Mouse (Mus musculus): Measurements from ENCODE around the gene Cpn1. TPM values are rescaled to one million over a fixed set of nuclear protein-coding genes. Genes with fewer than 3 reads are reported as not detected.

Cpn1 gene
- polyA plus RNA-seq, 1 experiment from 2014 or later, result 12.9 TPM

GRCm38 (mm10) chr19:43927057-43927456 lies 59.3 kb downstream of the Cpn1 start:
- peaks cover 11% of the 10 kb centered on the region; the same call in 1 of the 2 replicates for H3K36me3 ChIP-seq
- peaks cover 48% of the 10 kb centered on the region for H3K4me1 ChIP-seq
- H3K27ac ChIP-seq, result no peak overlapping the region
- no peaks in the 10 kb centered on the region for H3K9me3 ChIP-seq
- no peaks in the 10 kb centered on the region for H3K27me3 ChIP-seq (ENCODE audit: insufficient read depth, poor library complexity, severe bottlenecking)
- DNase-seq (ENCODE audit: low spot score), result no peak
- no peak overlapping the region for H3K4me3 ChIP-seq
- WGBS, result 63% methylated on average over 10 of the region's 10 CpGs

- 79% methylated on average over 10 of the region's 10 CpGs for WGBS
- H3K27ac ChIP-seq, result no peak overlapping the region
- no peaks in the 10 kb centered on the region for H3K9me3 ChIP-seq
- no peak overlapping the region for H3K4me3 ChIP-seq
- no peaks in the 10 kb centered on the region for H3K27me3 ChIP-seq (ENCODE audit: insufficient read depth, poor library complexity, severe bottlenecking)
- peaks cover 55% of the 10 kb centered on the region for H3K4me1 ChIP-seq
- DNase-seq (ENCODE audit: low spot score), result no peak
- H3K36me3 ChIP-seq, result peaks cover 11% of the 10 kb centered on the region; the same call in 1 of the 2 replicates
Measured at GRCm38 (mm10) chr19:43926141-43926987, 60.0 kb downstream of the Cpn1 start.

- whole genome bisulfite sequencing, result 65% methylated on average over 8 of the region's 8 CpGs
- Histone ChIP-seq H3K9me3 (no peaks in the 10 kb centered on the region), H3K27ac (no peak overlapping the region), H3K4me3 (no peak overlapping the region), H3K4me1 (peaks cover 54% of the 10 kb centered on the region), H3K27me3 (ENCODE audit: insufficient read depth, poor library complexity, severe bottlenecking) (no peaks in the 10 kb centered on the region), H3K36me3 (peaks cover 11% of the 10 kb centered on the region; the same call in 1 of the 2 replicates)
- no peak for DNase-seq (ENCODE audit: low spot score)
Measured at GRCm38 (mm10) chr19:43924361-43924760, 62.0 kb downstream of the Cpn1 start.

- no peak for DNase-seq (ENCODE audit: low spot score)
- Histone ChIP-seq H3K36me3 (peaks cover 11% of the 10 kb centered on the region; the same call in 1 of the 2 replicates), H3K27me3 (ENCODE audit: insufficient read depth, poor library complexity, severe bottlenecking) (no peaks in the 10 kb centered on the region), H3K4me1 (peaks cover 50% of the 10 kb centered on the region), H3K9me3 (no peaks in the 10 kb centered on the region), H3K27ac (no peak overlapping the region), H3K4me3 (no peak overlapping the region)
- 92% methylated on average over 7 of the region's 7 CpGs for WGBS
Measured at GRCm38 (mm10) chr19:43922963-43923362, 63.4 kb downstream of the Cpn1 start.

GRCm38 (mm10) chr19:43921410-43921809 lies 64.9 kb downstream of the Cpn1 start:
- no peak for DNase-seq (ENCODE audit: low spot score)
- no peaks in the 10 kb centered on the region for H3K9me3 ChIP-seq
- H3K4me3 ChIP-seq, result peak overlapping the region; percentile 52; the same call in 1 of the 2 replicates
- no peak overlapping the region for H3K27ac ChIP-seq
- peaks cover 11% of the 10 kb centered on the region; the same call in 1 of the 2 replicates for H3K36me3 ChIP-seq
- 43% methylated on average over 13 of the region's 13 CpGs for WGBS
- peaks cover 51% of the 10 kb centered on the region for H3K4me1 ChIP-seq
- no peaks in the 10 kb centered on the region for H3K27me3 ChIP-seq (ENCODE audit: insufficient read depth, poor library complexity, severe bottlenecking)

GRCm38 (mm10) chr19:43920453-43921300 lies 65.7 kb downstream of the Cpn1 start:
- WGBS, result 7% methylated on average over 32 of the region's 32 CpGs
- H3K4me3 ChIP-seq, result peak overlapping the region; percentile 52
- no peak for DNase-seq (ENCODE audit: low spot score)
- no peaks in the 10 kb centered on the region for H3K27me3 ChIP-seq (ENCODE audit: insufficient read depth, poor library complexity, severe bottlenecking)
- H3K27ac ChIP-seq, result peak overlapping the region; percentile 75
- peaks cover 11% of the 10 kb centered on the region; the same call in 1 of the 2 replicates for H3K36me3 ChIP-seq
- H3K9me3 ChIP-seq, result no peaks in the 10 kb centered on the region
- peaks cover 56% of the 10 kb centered on the region for H3K4me1 ChIP-seq

GRCm38 (mm10) chr19:43919841-43920240 lies 66.5 kb downstream of the Cpn1 start:
- H3K4me3 ChIP-seq, result no peak overlapping the region
- H3K4me1 ChIP-seq, result peaks cover 53% of the 10 kb centered on the region

GRCm38 (mm10) chr19:43918834-43919233 lies 67.5 kb downstream of the Cpn1 start:
- 80% methylated on average over 3 of the region's 3 CpGs for WGBS
- DNase-seq (ENCODE audit: low spot score), result peak; percentile 74
- H3K4me1 ChIP-seq, result peaks cover 51% of the 10 kb centered on the region
- H3K27me3 ChIP-seq (ENCODE audit: insufficient read depth, poor library complexity, severe bottlenecking), result no peaks in the 10 kb centered on the region
- H3K9me3 ChIP-seq, result no peaks in the 10 kb centered on the region
- peaks cover 10% of the 10 kb centered on the region; the same call in 1 of the 2 replicates for H3K36me3 ChIP-seq
- no peak overlapping the region for H3K4me3 ChIP-seq
- H3K27ac ChIP-seq, result no peak overlapping the region

More at GRCm38 (mm10) chr19:43919841-43920240, 66.5 kb downstream of the Cpn1 start:
- Histone ChIP-seq H3K27ac (no peak overlapping the region), H3K27me3 (ENCODE audit: insufficient read depth, poor library complexity, severe bottlenecking) (no peaks in the 10 kb centered on the region), H3K36me3 (peaks cover 11% of the 10 kb centered on the region; the same call in 1 of the 2 replicates), H3K9me3 (no peaks in the 10 kb centered on the region)
- 87% methylated on average over 4 of the region's 4 CpGs for WGBS
- DNase-seq (ENCODE audit: low spot score), result no peak

GRCm38 (mm10) chr19:43917763-43918162 lies 68.6 kb downstream of the Cpn1 start:
- 83% methylated on average over 6 of the region's 6 CpGs for whole genome bisulfite sequencing
- Histone ChIP-seq H3K27me3 (ENCODE audit: insufficient read depth, poor library complexity, severe bottlenecking) (no peaks in the 10 kb centered on the region), H3K36me3 (0 out of 2 replicates have a peak, but pooled peaks cover under 1% of the 10 kb centered on the region), H3K27ac (no peak overlapping the region), H3K4me1 (peaks cover 56% of the 10 kb centered on the region), H3K4me3 (no peak overlapping the region), H3K9me3 (no peaks in the 10 kb centered on the region)
- DNase-seq (ENCODE audit: low spot score), result no peak

GRCm38 (mm10) chr19:43917406-43917691 lies 69.0 kb downstream of the Cpn1 start:
- Histone ChIP-seq H3K27ac (no peak overlapping the region), H3K4me1 (peaks cover 54% of the 10 kb centered on the region), H3K27me3 (ENCODE audit: insufficient read depth, poor library complexity, severe bottlenecking) (no peaks in the 10 kb centered on the region), H3K36me3 (no peaks in the 10 kb centered on the region), H3K4me3 (no peak overlapping the region), H3K9me3 (no peaks in the 10 kb centered on the region)
- WGBS, result 59% methylated on average over 2 of the region's 2 CpGs
- DNase-seq (ENCODE audit: low spot score), result no peak

- 36% methylated on average over 21 of the region's 21 CpGs for WGBS
- no peak overlapping the region for H3K27ac ChIP-seq
- H3K9me3 ChIP-seq, result no peaks in the 10 kb centered on the region
- DNase-seq (ENCODE audit: low spot score), result no peak
- no peaks in the 10 kb centered on the region for H3K27me3 ChIP-seq (ENCODE audit: insufficient read depth, poor library complexity, severe bottlenecking)
- H3K4me3 ChIP-seq, result peak overlapping the region; percentile 37; the same call in 1 of the 2 replicates
- H3K36me3 ChIP-seq, result peaks cover 4% of the 10 kb centered on the region
- peaks cover 49% of the 10 kb centered on the region for H3K4me1 ChIP-seq
Measured at GRCm38 (mm10) chr19:43916586-43917405, 69.6 kb downstream of the Cpn1 start.

GRCm38 (mm10) chr19:43915431-43915830 lies 70.9 kb downstream of the Cpn1 start:
- no peaks in the 10 kb centered on the region for H3K27me3 ChIP-seq (ENCODE audit: insufficient read depth, poor library complexity, severe bottlenecking)

More at GRCm38 (mm10) chr19:43915431-43915830, 70.9 kb downstream of the Cpn1 start:
- no peaks in the 10 kb centered on the region for H3K9me3 ChIP-seq
- H3K27ac ChIP-seq, result no peak overlapping the region
- peaks cover 36% of the 10 kb centered on the region for H3K4me1 ChIP-seq
- H3K36me3 ChIP-seq, result peaks cover 12% of the 10 kb centered on the region
- no peak for DNase-seq (ENCODE audit: low spot score)
- 75% methylated on average over 9 of the region's 9 CpGs for WGBS
- H3K4me3 ChIP-seq, result no peak overlapping the region

Data from heart, embryonic 10.5 days (tissue).